Mouse (Mus musculus): Measurements from ENCODE around the gene Ckb. TPM values are rescaled to one million over a fixed set of nuclear protein-coding genes. Genes with fewer than 3 reads are reported as not detected.
A peak's percentile ranks its signal among the peaks of the same experiment; 100 is the strongest.

The Ckb gene
- polyA plus RNA-seq, 1 experiment from 2014 or later, result 787 TPM

DNA sequence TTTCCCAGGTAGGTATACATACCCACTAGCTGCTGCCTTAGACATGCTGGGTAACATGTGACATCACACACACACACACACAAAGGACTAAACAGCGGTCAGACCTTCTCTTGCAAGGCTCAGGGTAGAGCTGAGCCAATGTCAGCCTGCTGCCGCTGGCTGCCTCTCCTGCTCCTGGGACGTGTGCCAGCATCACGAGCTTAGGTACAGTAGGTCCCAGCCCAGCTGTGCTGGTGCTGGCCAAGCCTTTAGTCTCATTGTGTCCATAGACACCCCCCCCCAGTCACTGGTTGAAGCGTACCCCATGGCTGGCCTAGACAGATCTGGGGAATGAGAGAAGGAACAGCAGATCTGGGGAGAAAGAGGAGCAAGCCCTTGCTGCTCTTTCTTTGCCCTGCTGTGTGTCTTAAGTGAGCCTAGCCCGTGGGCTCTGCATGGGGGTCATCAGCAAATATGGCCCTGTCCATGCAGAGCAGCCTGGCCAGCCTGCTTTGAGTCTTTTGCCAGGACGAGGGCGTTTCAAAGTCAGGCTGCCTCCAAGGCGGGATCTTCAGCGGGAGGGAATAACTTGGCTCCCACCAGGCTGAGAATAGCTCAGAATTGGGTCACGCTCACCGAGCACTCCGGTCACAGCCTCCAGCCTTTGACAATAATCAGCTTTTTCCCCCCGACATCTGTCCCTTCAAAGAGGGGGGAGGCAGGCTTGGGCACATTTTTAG is 15.4 kb upstream of the Ckb start:
- Histone ChIP-seq H3K9ac (ENCODE audit: low read length) (peak overlapping the region; percentile 17; the same call in 1 of the 2 replicates), H3K4me1 (replicated peaks; ENCODE audit: control insufficient read depth, insufficient read depth, low read length) (peaks cover 20% of the 10 kb centered on the region), H3K27ac (ENCODE audit: low read depth) (peak overlapping the region; percentile 51), H3K36me3 (ENCODE audit: control insufficient read depth, insufficient read depth, low read length) (0 out of 2 replicates have a peak, but pooled peaks cover 5% of the 10 kb centered on the region), H3K4me2 (ENCODE audit: low read length) (no peak overlapping the region), H3K4me3 (ENCODE audit: low read depth, low read length) (no peak overlapping the region), H3K9me3 (ENCODE audit: control insufficient read depth, low read length) (no peaks in the 10 kb centered on the region), H3K27me3 (replicated peaks; ENCODE audit: control insufficient read depth, insufficient read depth, low read length) (no peaks in the 10 kb centered on the region)
- DNase-seq (ENCODE audit: low spot score) (no peak), ATAC-seq (replicated peaks; ENCODE audit: low FRiP score, low TSS enrichment, low read depth) (no peak)
- 44% methylated on average over 14 of the region's 14 CpGs for WGBS

DNA sequence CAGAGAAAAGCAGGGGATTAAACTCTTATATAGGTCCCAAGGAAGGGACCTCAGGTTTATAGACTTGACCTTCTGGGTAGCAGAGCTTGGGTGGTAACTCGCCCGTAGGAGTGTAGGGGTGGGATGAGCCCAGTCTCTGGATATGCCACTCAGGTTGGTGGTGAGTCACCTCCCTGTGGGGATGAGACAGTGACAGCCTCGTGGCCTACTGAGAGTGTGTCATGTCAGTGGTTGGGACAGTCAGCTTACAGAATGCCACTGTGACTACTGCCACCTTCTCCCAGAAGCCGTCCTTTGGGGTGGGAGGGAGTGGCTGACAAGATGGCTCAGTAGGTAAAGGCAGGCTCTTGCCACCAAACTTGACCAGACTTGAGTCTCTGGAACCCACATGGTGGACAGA is 14.3 kb upstream of the Ckb start:
- Histone ChIP-seq H3K4me3 (ENCODE audit: low read depth, low read length) (no peak overlapping the region), H3K9me3 (ENCODE audit: control insufficient read depth, low read length) (no peaks in the 10 kb centered on the region), H3K36me3 (ENCODE audit: control insufficient read depth, insufficient read depth, low read length) (0 out of 2 replicates have a peak, but pooled peaks cover 9% of the 10 kb centered on the region), H3K27me3 (replicated peaks; ENCODE audit: control insufficient read depth, insufficient read depth, low read length) (no peaks in the 10 kb centered on the region), H3K4me2 (ENCODE audit: low read length) (no peak overlapping the region), H3K27ac (ENCODE audit: low read depth) (no peak overlapping the region), H3K9ac (ENCODE audit: low read length) (no peak overlapping the region), H3K4me1 (replicated peaks; ENCODE audit: control insufficient read depth, insufficient read depth, low read length) (peaks cover 20% of the 10 kb centered on the region)
- WGBS, result 86% methylated on average over 4 of the region's 4 CpGs
- DNase-seq (ENCODE audit: low spot score) (no peak), ATAC-seq (replicated peaks; ENCODE audit: low FRiP score, low TSS enrichment, low read depth) (no peak)

DNA sequence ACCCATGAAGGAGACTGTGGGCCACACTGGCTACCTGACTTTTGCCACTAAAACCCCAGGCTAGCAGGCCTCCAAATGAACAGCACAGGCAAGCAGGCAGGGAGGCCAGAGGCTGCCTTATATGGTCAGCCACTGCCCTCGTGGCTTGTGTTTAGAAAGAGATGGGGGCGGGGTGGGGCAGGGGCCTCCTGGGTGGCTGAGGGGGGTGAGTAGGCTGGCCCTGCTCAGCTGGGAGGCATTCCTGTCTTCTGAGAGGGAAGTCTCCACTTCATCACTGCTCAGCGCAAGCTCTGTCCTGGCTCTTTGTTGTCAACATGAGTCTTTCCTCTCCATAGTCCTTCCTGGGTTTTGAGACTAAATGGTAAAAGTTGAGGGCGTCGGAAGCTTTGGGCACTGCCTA is 10.7 kb upstream of the Ckb start:
- peak overlapping the region; percentile 91 for H3K27ac ChIP-seq (ENCODE audit: low read depth)
- H3K9me3 ChIP-seq (ENCODE audit: control insufficient read depth, low read length), result no peaks in the 10 kb centered on the region
- peak overlapping the region; percentile 26; the same call in 1 of the 2 replicates for H3K4me2 ChIP-seq (ENCODE audit: low read length)
- whole genome bisulfite sequencing, result 34% methylated on average over 5 of the region's 5 CpGs
- ATAC-seq (replicated peaks; ENCODE audit: low FRiP score, low TSS enrichment, low read depth), result peak; percentile 48; the same call in 1 of the 2 replicates
- peaks cover 18% of the 10 kb centered on the region; the same call in 1 of the 2 replicates for H3K36me3 ChIP-seq (ENCODE audit: control insufficient read depth, insufficient read depth, low read length)
- H3K4me1 ChIP-seq (replicated peaks; ENCODE audit: control insufficient read depth, insufficient read depth, low read length), result peaks cover 30% of the 10 kb centered on the region
- 0 out of 2 replicates have a peak overlapping the region, but pooled peaks have one; percentile 32 for H3K9ac ChIP-seq (ENCODE audit: low read length)
- no peaks in the 10 kb centered on the region for H3K27me3 ChIP-seq (replicated peaks; ENCODE audit: control insufficient read depth, insufficient read depth, low read length)
- no peak for DNase-seq (ENCODE audit: low spot score)
- H3K4me3 ChIP-seq (ENCODE audit: low read depth, low read length), result no peak overlapping the region

DNA sequence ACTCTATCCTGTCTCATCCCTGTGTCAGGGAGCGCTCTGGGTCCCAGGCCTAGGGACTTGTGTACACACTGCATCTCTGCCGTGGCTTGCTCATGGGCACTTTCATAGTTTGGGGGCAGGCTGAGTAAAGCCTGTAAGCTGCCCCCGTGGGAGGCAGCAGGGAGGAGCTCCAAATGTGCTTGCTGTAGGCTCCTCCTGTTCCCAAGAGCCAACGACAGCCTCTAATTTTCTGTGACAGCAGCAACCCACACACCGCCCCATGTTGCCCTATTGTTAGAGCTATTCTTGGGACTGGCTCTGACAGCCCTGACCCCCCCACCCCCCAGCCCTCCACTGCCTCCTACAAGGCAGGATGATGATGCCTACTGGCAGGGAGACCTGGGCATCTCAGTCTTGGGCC is 9.9 kb upstream of the Ckb start:
- H3K4me1 ChIP-seq (replicated peaks; ENCODE audit: control insufficient read depth, insufficient read depth, low read length), result peaks cover 29% of the 10 kb centered on the region
- H3K27me3 ChIP-seq (replicated peaks; ENCODE audit: control insufficient read depth, insufficient read depth, low read length), result no peaks in the 10 kb centered on the region
- DNase-seq (ENCODE audit: low spot score) (no peak), ATAC-seq (replicated peaks; ENCODE audit: low FRiP score, low TSS enrichment, low read depth) (no peak)
- H3K4me3 ChIP-seq (ENCODE audit: low read depth, low read length), result no peak overlapping the region
- peaks cover 18% of the 10 kb centered on the region; the same call in 1 of the 2 replicates for H3K36me3 ChIP-seq (ENCODE audit: control insufficient read depth, insufficient read depth, low read length)
- 0 out of 2 replicates have a peak overlapping the region, but pooled peaks have one; percentile 15 for H3K4me2 ChIP-seq (ENCODE audit: low read length)
- 70% methylated on average over 5 of the region's 5 CpGs for WGBS
- no peaks in the 10 kb centered on the region for H3K9me3 ChIP-seq (ENCODE audit: control insufficient read depth, low read length)
- peak overlapping the region; percentile 91 for H3K27ac ChIP-seq (ENCODE audit: low read depth)
- H3K9ac ChIP-seq (ENCODE audit: low read length), result no peak overlapping the region

DNA sequence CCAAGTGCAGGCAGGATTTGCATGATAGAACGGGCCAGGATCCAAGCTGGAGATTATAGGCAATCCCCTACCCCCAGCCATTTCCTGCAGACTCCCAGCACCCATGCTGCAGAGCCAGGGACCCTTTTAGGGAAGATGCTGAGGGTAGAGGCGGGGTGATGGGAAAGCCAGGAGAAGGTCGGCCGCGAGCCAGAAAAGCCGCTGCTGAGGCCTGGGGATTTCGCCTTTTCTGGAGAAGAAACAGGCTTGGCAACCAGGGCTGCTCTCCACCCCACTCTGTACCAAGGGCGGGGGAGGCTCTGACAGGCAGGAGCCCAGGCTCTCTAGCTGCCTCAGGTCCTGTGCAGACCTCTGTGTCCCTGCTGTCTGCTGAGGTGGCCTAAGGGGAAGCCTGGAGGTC is 9.2 kb upstream of the Ckb start:
- no peak for DNase-seq (ENCODE audit: low spot score)
- ATAC-seq (replicated peaks; ENCODE audit: low FRiP score, low TSS enrichment, low read depth), result no peak
- no peaks in the 10 kb centered on the region for H3K9me3 ChIP-seq (ENCODE audit: control insufficient read depth, low read length)
- peak overlapping the region; percentile 91 for H3K27ac ChIP-seq (ENCODE audit: low read depth)
- H3K36me3 ChIP-seq (ENCODE audit: control insufficient read depth, insufficient read depth, low read length), result peaks cover 18% of the 10 kb centered on the region; the same call in 1 of the 2 replicates
- 43% methylated on average over 8 of the region's 8 CpGs for WGBS
- no peak overlapping the region for H3K9ac ChIP-seq (ENCODE audit: low read length)
- H3K4me1 ChIP-seq (replicated peaks; ENCODE audit: control insufficient read depth, insufficient read depth, low read length), result peaks cover 33% of the 10 kb centered on the region
- no peak overlapping the region for H3K4me3 ChIP-seq (ENCODE audit: low read depth, low read length)
- no peaks in the 10 kb centered on the region for H3K27me3 ChIP-seq (replicated peaks; ENCODE audit: control insufficient read depth, insufficient read depth, low read length)
- H3K4me2 ChIP-seq (ENCODE audit: low read length), result peak overlapping the region; percentile 15; the same call in 1 of the 2 replicates

DNA sequence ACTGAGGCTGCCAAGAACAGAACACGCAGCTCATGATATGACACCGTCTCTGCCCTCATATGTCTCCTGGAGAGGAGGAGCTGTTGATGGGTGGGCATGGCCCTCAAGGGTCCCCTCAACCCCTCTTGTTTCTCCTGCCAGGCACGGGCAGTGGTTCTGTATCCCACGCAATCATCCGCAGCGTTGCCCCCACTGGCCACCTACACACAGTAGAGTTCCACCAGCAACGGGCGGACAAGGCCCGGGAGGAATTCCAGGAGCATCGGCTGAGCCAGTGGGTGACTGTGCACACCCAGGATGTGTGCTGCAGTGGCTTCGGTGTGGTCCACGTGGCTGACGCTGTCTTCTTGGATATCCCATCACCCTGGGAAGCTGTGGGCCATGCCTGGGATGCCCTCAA is 8.5 kb upstream of the Ckb start:
- Histone ChIP-seq H3K4me1 (replicated peaks; ENCODE audit: control insufficient read depth, insufficient read depth, low read length) (peaks cover 33% of the 10 kb centered on the region), H3K27ac (ENCODE audit: low read depth) (peak overlapping the region; percentile 71; the same call in 1 of the 2 replicates), H3K4me2 (ENCODE audit: low read length) (no peak overlapping the region), H3K9me3 (ENCODE audit: control insufficient read depth, low read length) (no peaks in the 10 kb centered on the region), H3K9ac (ENCODE audit: low read length) (no peak overlapping the region), H3K27me3 (replicated peaks; ENCODE audit: control insufficient read depth, insufficient read depth, low read length) (no peaks in the 10 kb centered on the region), H3K36me3 (ENCODE audit: control insufficient read depth, insufficient read depth, low read length) (peaks cover 18% of the 10 kb centered on the region; the same call in 1 of the 2 replicates), H3K4me3 (ENCODE audit: low read depth, low read length) (no peak overlapping the region)
- DNase-seq (ENCODE audit: low spot score), result no peak
- WGBS, result 93% methylated on average over 13 of the region's 13 CpGs
- no peak for ATAC-seq (replicated peaks; ENCODE audit: low FRiP score, low TSS enrichment, low read depth)

DNA sequence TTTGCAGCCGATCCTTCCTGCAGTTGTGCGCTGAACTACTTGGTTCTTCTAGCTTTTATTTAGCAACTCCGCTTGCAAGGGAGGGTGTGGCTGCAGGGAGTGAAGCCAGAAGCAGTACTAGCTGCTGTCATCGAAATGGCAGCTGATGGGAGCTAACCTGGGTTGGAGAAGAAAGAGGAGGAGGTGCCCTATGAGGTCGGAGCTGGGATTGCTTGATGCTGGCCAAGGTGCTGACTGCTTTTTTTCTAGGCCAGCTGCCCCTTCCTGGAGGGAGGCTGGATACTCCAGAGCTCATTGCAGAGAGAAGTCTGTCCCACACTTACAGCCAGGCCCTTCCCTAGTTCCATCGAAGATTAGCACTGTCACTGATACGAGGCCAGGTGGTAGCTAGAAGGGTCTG is 6.9 kb upstream of the Ckb start:
- Histone ChIP-seq H3K4me3 (ENCODE audit: low read depth, low read length) (peak overlapping the region; percentile 92), H3K4me1 (replicated peaks; ENCODE audit: control insufficient read depth, insufficient read depth, low read length) (peaks cover 33% of the 10 kb centered on the region), H3K4me2 (ENCODE audit: low read length) (peak overlapping the region; percentile 96), H3K9ac (ENCODE audit: low read length) (peak overlapping the region; percentile 60), H3K27me3 (replicated peaks; ENCODE audit: control insufficient read depth, insufficient read depth, low read length) (peaks cover 3% of the 10 kb centered on the region), H3K9me3 (ENCODE audit: control insufficient read depth, low read length) (no peaks in the 10 kb centered on the region), H3K36me3 (ENCODE audit: control insufficient read depth, insufficient read depth, low read length) (peaks cover 14% of the 10 kb centered on the region; the same call in 1 of the 2 replicates), H3K27ac (ENCODE audit: low read depth) (no peak overlapping the region)
- 58% methylated on average over 7 of the region's 7 CpGs for WGBS
- peak; percentile 51 for DNase-seq (ENCODE audit: low spot score)
- ATAC-seq (replicated peaks; ENCODE audit: low FRiP score, low TSS enrichment, low read depth), result no peak

DNA sequence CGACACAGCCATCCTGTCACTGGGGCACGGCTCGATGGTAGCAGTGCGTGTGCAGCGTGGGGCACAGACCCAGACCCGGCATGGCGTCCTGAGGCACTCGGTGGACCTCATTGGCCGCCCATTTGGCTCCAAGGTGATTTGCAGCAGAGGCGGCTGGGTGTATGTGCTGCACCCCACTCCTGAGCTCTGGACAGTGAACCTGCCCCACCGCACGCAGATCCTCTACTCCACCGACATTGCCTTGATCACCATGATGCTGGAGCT is 6.5 kb upstream of the Ckb start:
- H3K4me3 ChIP-seq (ENCODE audit: low read depth, low read length), result peak overlapping the region; percentile 92
- H3K9ac ChIP-seq (ENCODE audit: low read length), result peak overlapping the region; percentile 60
- 5% methylated on average over 13 of the region's 13 CpGs for WGBS
- peaks cover 7% of the 10 kb centered on the region for H3K27me3 ChIP-seq (replicated peaks; ENCODE audit: control insufficient read depth, insufficient read depth, low read length)
- H3K4me1 ChIP-seq (replicated peaks; ENCODE audit: control insufficient read depth, insufficient read depth, low read length), result peaks cover 33% of the 10 kb centered on the region
- ATAC-seq (replicated peaks; ENCODE audit: low FRiP score, low TSS enrichment, low read depth), result no peak
- peak overlapping the region; percentile 96 for H3K4me2 ChIP-seq (ENCODE audit: low read length)
- no peaks in the 10 kb centered on the region for H3K9me3 ChIP-seq (ENCODE audit: control insufficient read depth, low read length)
- no peak for DNase-seq (ENCODE audit: low spot score)
- no peak overlapping the region for H3K27ac ChIP-seq (ENCODE audit: low read depth)
- peaks cover 13% of the 10 kb centered on the region; the same call in 1 of the 2 replicates for H3K36me3 ChIP-seq (ENCODE audit: control insufficient read depth, insufficient read depth, low read length)

Measured in intestine, embryonic 14.5 days (tissue).